ENCODE assay signal across 15 mouse cellular contexts in genomic region chr14:122322136-122322535, GRCm38 (mm10).
DNase-seq lines count a peak whose midpoint lies in the region; ATAC-seq lines count a peak whose summit lies in the region.
"Had no signal": no experiment of that assay in that cellular context is flagged by ENCODE, and none has a peak within 500 bp of the region (broad histone marks: within the 10 kb centered on the region; RNA-seq: fewer than 3 reads in every experiment).

No protein-coding gene starts in this region.

- peak; percentile 8 to 40 for DNase-seq in heart, postnatal 10 days
- DNase-seq in ES-CJ7 (ENCODE audit: low read depth, low spot score) = peak; percentile 63
- DNase-seq in embryo, embryonic 10 days (ENCODE audit: low spot score) = peak; percentile 84
- DNase-seq in mesoderm, embryonic 11.5 days (ENCODE audit: low read depth, low spot score) = peak; percentile 71
- no peak for DNase-seq in right cerebral cortex, postnatal 4 days
- no peak for DNase-seq in right cerebral cortex, postnatal 14 days
- DNase-seq: heart, adult 2 months; lung, adult 18-20 months had no signal

- H3K4me3 ChIP-seq in heart, embryonic 11.5 days (ENCODE audit: low read depth, low read length) = no peak overlapping the region
- H3K4me3 ChIP-seq: embryonic facial prominence, embryonic 13.5 days; heart, adult 2 months; hindbrain, embryonic 13.5 days; megakaryocyte, embryonic 14.5 days; neural tube, embryonic 12.5 days had no signal

- no peaks in the 10 kb centered on the region for H3K36me3 ChIP-seq in heart, embryonic 11.5 days (ENCODE audit: control insufficient read depth, insufficient read depth, low read length)
- H3K36me3 ChIP-seq: embryonic facial prominence, embryonic 13.5 days; hindbrain, embryonic 13.5 days; neural tube, embryonic 12.5 days had no signal

- no peak for ATAC-seq in heart, embryonic 11.5 days (replicated peaks; ENCODE audit: insufficient number of reproducible peaks, low FRiP score, low TSS enrichment)
- no peak for ATAC-seq in frontal cortex, adult (ENCODE audit: low TSS enrichment)
- ATAC-seq: forebrain, embryonic 16.5 days had no signal

- no peaks in the 10 kb centered on the region for H3K9me3 ChIP-seq in heart, embryonic 11.5 days (replicated peaks; ENCODE audit: control insufficient read depth, low read length)
- H3K9me3 ChIP-seq: embryonic facial prominence, embryonic 13.5 days; hindbrain, embryonic 13.5 days; megakaryocyte, embryonic 14.5 days; neural tube, embryonic 12.5 days had no signal

- intact Hi-C loops in heart, postnatal 10 days (cut with DNase I) = no loop called here

- H3K27ac ChIP-seq in heart, embryonic 11.5 days (ENCODE audit: low read depth, low read length) = no peak overlapping the region
- H3K27ac ChIP-seq: embryonic facial prominence, embryonic 13.5 days; heart, adult 2 months; hindbrain, embryonic 13.5 days; neural tube, embryonic 12.5 days had no signal

- 16% methylated on average over 5 of the region's 5 CpGs for WGBS in heart, embryonic 11.5 days (ENCODE audit: insufficient replicate concordance)

- H3K9ac ChIP-seq in heart, embryonic 11.5 days (ENCODE audit: low read depth, low read length) = no peak overlapping the region
- H3K9ac ChIP-seq: embryonic facial prominence, embryonic 13.5 days; hindbrain, embryonic 13.5 days; neural tube, embryonic 12.5 days had no signal

- no peak overlapping the region for H3K4me2 ChIP-seq in heart, embryonic 11.5 days
- H3K4me2 ChIP-seq: embryonic facial prominence, embryonic 13.5 days; hindbrain, embryonic 13.5 days; neural tube, embryonic 12.5 days had no signal

- H3K4me1 ChIP-seq in heart, embryonic 11.5 days (ENCODE audit: control insufficient read depth, insufficient read depth, low read length) = no peaks in the 10 kb centered on the region
- H3K4me1 ChIP-seq: embryonic facial prominence, embryonic 13.5 days; megakaryocyte, embryonic 14.5 days; neural tube, embryonic 12.5 days had no signal

- no peaks in the 10 kb centered on the region for H3K27me3 ChIP-seq in heart, embryonic 11.5 days (ENCODE audit: control insufficient read depth, insufficient read depth, low read length)
- H3K27me3 ChIP-seq: embryonic facial prominence, embryonic 13.5 days; hindbrain, embryonic 13.5 days; megakaryocyte, embryonic 14.5 days; neural tube, embryonic 12.5 days had no signal

Comparison
In these comparisons a context has a peak if more than half of its experiments do, and no peak if none do; other contexts are left out.
1. DNase-seq: peak in heart, postnatal 10 days (2 of 2), ES-CJ7 (single experiment), embryo, embryonic 10 days (single experiment) and mesoderm, embryonic 11.5 days (single experiment); none in right cerebral cortex, postnatal 4 days (single experiment) and right cerebral cortex, postnatal 14 days (single experiment).